Mouse (Mus musculus): ENCODE measurements around the gene Krt72.
A peak's percentile ranks its signal among the peaks of the same experiment; 100 is the strongest.

Gene Krt72

GRCm38 (mm10) chr15:101786360-101786759 lies at the start of gene Krt72:
Gene Krt72, minus strand, starts transcription at chr15:101786460.
- no peak for DNase-seq

DNA sequence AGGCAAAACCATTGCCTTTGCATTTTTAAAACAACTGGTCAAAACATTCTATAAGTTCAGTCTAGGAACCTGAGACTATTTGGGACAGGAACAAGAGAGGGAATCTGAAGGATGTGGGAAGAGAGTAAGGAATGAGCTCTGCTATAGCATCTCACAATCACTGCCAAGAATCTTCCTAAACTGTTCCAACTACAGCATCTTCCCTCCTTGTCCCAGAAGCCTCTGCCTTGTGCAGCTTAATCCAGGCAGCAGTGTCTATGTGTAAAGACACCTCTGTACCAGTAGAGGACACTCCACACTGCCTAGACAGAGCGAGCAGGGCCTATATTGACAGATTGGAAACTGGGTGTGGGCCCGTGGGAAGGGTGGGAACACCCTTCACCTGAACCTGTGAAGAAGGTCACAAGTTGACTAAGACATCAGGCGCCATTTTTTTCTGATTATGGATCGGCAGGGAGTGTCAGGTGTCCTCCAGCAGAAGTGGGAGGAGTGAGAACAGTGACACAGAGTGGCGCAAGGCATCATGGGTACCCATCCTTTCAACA lies 48.6 kb upstream of the Krt72 start:
- no peak for DNase-seq

DNA sequence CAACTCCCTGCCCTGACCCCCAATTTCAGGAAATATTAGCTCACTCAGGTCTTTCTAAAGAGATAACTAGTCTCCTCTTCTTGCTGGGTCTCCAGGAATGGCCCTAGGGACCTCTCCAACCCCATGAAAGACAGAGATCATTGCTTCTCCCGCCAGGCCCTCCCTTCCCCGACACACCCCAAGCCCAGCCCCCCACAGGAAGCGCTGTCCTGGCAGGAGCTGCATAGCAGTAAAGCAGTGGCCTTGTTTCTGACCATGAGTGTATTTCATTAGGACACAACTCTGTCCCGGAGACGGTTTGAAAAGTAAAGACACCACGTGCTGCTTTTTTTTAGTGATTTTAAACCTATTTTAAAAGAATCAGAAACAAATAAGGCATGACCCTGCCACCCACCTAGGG lies 46.9 kb upstream of the Krt72 start:
- no peak for DNase-seq

- no peak for DNase-seq
Observed at GRCm38 (mm10) chr15:101829441-101829840, 43.2 kb upstream of the Krt72 start.

DNA sequence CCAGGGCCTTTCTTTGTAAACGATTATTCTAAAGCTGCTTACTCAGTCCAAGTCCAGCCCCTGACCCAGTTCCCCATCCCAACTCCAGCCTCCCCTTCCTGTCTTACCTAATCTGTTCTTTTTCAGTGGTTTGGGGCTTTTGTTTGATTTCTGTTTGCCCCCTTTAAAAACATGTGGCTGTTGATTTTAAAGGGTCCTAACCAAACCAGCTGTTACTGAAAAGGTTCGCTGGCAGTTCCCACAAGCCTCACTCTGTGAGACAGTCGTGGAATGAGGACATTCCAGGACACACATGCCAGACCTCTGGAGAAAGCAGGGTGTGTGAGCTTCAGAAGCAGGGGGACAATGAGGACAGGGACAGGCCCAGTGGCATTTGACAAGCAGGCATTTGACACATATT lies 35.5 kb upstream of the Krt72 start:
- no peak for DNase-seq

GRCm38 (mm10) chr15:101817875-101818274 lies 31.6 kb upstream of the Krt72 start, which contains the start of gene Krt2:
Gene Krt2, minus strand, starts transcription at chr15:101818169.
- no peak for DNase-seq

DNA sequence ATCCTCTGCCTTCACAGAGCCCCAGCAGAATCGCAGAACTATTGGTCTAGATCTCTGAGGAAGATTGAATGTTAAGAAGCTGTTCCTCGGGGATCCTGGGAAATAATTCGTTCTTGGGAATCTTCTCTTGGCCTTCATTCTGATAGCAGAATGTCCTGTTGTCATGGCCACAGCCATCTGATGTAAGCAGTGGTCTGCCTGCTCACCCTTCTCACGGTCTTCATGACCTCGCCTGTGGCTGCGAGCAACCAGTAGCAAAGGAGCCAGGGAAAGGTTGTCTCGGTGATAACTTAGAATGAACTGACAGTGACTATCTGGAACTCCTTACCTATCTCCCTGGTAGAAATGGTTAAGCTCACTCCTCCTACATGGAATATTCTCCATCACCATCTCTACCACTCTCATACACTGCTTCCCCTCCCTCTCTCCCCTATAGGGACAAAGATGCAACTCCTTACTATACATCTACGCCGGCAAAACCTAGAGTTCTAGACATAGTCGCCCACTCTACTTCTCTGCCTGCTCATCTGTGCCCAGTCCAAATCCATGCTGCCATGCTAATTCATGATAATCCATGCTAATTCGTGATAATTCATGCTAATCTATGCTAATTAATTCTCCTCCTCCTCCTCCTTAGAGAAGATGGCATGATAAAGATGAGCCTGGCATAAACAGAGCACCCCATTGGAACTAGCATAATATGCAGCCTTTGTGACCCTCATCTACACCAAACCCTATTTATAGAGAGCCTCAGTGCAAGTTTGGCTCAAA lies 17.0 kb upstream of the Krt72 start:
- DNase-seq, result no peak

DNA sequence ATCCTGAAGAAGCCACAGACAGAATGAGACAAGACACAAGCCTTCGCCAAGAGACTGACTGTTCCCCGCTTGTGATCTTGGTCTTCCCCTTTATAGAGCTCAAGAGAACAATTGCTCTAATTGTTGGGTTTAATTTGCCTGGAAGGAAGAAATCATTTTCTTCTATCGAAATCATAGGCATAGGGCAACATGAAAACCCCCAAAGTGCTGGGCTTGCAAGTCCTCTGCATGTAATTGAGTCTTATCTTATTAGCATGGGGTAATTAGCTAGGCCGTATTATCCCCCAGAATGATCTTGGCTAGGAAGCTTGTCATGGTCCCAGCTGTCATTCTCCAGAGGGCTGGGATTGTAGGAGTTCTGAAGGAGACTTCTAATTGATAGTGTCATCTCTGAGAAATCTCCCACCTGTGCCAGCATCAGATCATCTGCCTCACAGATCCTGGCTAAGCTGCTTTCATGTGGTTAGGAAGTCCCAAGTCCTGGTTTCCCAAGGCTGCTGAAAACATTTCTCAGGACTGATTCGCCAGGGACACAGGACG lies 16.1 kb upstream of the Krt72 start, which contains the start of gene Krt73:
Krt73 (minus strand) TSS at position 51 of the 540 bp plus-strand sequence.
- no peak for DNase-seq

DNA sequence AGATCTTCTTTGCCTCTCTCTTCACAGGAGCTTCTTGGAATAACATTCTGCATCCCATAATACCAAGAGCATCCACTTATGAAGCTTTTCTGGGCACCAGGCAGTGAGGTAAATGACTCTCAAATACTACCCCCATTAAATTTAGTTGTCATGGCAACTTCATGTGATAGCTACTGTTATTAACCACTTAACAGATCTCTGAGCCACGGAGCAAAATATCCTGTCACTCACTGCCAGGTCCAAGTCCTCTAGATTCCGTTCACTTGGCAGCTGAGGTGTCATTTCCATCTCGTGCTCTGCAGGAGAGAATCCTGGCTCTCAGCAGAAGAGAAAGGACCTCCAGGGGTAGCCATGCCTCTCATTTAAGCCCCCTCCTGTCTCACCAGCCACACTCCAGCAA lies 4.6 kb upstream of the Krt72 start:
- no peak for DNase-seq

GRCm38 (mm10) chr15:101773420-101773819 lies 12.8 kb downstream of the Krt72 start:
- no peak for DNase-seq

DNA sequence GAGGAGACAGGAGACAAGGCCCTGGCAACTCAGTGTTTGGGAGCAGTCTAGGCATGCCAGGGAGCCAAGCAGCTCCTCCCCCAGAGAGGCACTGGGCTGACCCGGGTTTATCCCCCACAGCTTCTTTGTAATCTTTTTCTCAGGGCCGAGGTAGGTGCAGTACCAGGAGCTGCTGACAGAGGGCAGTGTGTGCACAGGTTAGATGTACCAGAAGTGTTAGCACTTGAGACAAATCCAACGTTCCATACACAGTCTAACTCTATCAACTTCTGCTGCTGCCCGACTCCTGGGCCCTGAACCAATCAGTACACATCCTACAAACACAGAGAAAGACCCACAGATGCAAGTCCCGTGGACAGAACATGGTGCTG lies 13.6 kb downstream of the Krt72 start:
- peak; percentile 92 for DNase-seq

- peak; percentile 60 for DNase-seq
Observed at GRCm38 (mm10) chr15:101772080-101772710, 14.1 kb downstream of the Krt72 start.

DNA sequence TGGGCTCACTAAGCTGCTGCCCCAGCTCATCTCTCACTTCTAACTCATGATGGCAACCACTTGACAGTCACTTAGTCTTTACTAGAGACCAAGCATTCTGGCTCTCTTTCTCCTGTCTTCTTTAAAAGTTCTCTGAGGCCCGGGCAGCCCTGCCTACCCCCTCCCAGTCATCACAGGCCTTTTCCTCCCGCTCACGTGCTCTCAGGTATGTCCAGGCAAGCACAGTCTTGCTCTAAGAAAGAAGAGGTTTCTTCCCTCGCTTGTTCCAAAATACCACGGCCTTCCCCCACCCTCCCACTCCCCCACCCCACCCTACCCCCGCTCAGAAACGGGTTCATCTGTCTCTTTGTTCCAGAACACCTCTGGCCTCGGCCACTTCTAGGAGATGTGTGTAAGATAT lies 16.0 kb downstream of the Krt72 start:
- DNase-seq, result no peak

DNA sequence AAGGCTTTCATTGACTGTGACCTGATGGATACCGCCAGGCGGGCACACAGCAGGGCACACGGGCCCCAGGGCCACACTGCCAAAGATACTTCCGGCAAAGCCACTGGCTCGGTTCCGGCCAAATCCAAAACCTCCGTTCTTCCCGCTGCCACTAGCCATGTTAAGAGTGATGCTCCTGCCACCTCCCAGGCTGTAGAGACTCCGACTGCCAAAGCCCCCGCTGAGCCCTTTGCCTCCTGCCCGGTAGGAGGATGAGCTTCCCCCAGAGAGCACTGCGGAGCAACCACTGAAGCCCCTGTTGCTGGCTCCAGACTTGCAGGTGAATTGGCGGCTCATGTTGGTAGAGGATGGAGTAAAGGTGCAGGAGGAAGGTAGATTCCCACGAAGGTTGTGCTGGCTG lies 43.5 kb downstream of the Krt72 start, which contains the start of gene Krt71:
Krt71 (minus strand) TSS at position 399 of the 400 bp plus-strand sequence.
- DNase-seq, result no peak

DNA sequence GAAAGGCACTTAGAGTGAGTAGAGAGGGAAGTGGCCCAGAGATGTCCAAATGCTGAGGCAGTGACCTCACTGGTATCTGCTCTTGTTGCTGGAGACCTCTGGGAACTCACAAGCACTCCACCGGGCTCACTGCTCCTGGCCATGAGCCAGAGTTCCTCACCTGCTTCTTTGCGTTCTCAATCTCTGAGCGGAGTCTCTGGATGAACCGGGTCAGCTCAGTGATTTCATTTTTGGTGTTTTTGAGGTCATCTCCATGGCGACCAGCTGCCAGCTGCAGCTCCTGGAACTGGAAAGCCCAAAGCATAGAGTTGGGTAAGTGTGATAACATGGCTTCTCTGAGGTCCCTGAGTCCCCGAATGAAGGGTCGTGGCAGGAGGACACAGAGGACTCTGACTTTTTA lies 48.5 kb downstream of the Krt72 start:
- DNase-seq, result no peak

DNA sequence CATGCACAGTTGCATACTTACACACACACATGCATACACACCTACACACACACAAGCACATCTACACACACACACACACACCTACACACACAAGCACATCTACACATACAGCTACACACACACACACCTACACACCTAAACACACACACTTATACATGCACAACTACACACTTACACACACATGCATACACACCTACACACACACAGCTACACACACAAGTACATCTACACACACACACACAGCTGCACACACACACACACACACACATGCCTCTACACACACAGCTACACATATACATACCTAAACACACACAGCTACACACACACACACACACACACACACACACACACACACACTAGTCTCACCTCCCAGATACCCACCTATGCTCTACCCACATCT lies 55.6 kb downstream of the Krt72 start:
- no peak for DNase-seq

Measured in kidney, postnatal 10 days (tissue).